Comparison of ENCODE assay signal across 20 mouse cellular contexts in the genomic region with DNA sequence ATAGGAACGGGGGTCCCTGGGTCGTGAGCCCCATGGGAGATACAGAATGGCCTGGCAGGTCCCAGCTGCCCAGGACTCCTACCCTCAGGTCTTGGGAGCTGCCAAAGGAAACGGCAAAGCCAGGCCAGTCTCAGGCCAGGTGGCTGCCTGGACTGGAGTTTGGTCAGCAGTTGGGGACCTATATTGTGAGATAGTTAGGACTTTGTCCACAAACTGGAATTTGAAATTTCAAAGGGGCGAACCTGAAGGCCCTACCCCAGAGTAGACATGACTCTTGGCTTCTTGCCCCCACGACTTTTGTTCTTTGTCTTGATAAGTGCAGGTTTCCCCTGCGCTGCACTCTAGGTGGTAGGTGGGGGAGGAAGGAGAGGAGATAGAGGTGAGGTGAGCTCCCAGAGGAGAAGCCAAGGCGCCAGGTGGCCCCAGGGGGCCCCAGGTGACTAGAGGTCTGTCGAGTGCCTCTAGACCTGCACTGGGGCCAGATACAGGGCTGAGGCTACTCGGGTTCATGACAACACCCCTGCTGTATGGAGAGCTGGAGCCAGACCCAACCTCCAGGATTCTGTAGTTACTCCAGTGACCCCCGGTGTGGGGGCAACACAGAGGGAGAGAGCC. TPM values are rescaled to one million over a fixed set of nuclear protein-coding genes. Genes with fewer than 3 reads are reported as not detected.
DNase-seq lines count a peak whose midpoint lies in the region; ATAC-seq lines count a peak whose summit lies in the region.
"Had no signal": no experiment of that assay in that cellular context is flagged by ENCODE, and none has a peak within 500 bp of the region (broad histone marks: within the 10 kb centered on the region; RNA-seq: fewer than 3 reads in every experiment).

No protein-coding gene starts in this region.

- no peak overlapping the region for H3K27ac ChIP-seq in heart, embryonic 11.5 days (ENCODE audit: low read depth, low read length)
- H3K27ac ChIP-seq in kidney, embryonic 16.5 days (ENCODE audit: low read length) = peak overlapping the region; percentile 35
- H3K27ac ChIP-seq in liver, embryonic 12.5 days = peak overlapping the region; percentile 66
- H3K27ac ChIP-seq: embryonic facial prominence, embryonic 10.5 days; heart, embryonic 10.5 days; hindbrain, embryonic 14.5 days; limb, embryonic 13.5 days; midbrain, embryonic 15.5 days had no signal

- peaks cover 4% of the 10 kb centered on the region; the same call in 1 of the 2 replicates for H3K27me3 ChIP-seq in heart, embryonic 11.5 days (ENCODE audit: control insufficient read depth, insufficient read depth, low read length)
- H3K27me3 ChIP-seq in kidney, embryonic 16.5 days (ENCODE audit: insufficient read depth, low read length) = no peaks in the 10 kb centered on the region
- peaks cover 13% of the 10 kb centered on the region; the same call in 1 of the 2 replicates for H3K27me3 ChIP-seq in liver, embryonic 12.5 days (replicated peaks)
- H3K27me3 ChIP-seq: limb, embryonic 13.5 days; midbrain, embryonic 15.5 days had no signal

- no peak overlapping the region for H3K4me3 ChIP-seq in heart, embryonic 11.5 days (ENCODE audit: low read depth, low read length)
- H3K4me3 ChIP-seq in kidney, embryonic 16.5 days (ENCODE audit: low read length) = no peak overlapping the region
- H3K4me3 ChIP-seq in liver, embryonic 12.5 days = no peak overlapping the region
- H3K4me3 ChIP-seq: embryonic facial prominence, embryonic 10.5 days; heart, embryonic 10.5 days; limb, embryonic 13.5 days; midbrain, embryonic 15.5 days had no signal

- no peak for ATAC-seq in heart, embryonic 11.5 days (replicated peaks; ENCODE audit: insufficient number of reproducible peaks, low FRiP score, low TSS enrichment)
- ATAC-seq in kidney, embryonic 16.5 days (ENCODE audit: low FRiP score, low TSS enrichment) = peak; percentile 36
- no peak for ATAC-seq in liver, embryonic 12.5 days
- ATAC-seq: CD4-positive, CD25-positive, alpha-beta regulatory T cell, adult 4 months; forebrain, embryonic 14.5 days; lung, postnatal 0 days; midbrain, embryonic 15.5 days had no signal

- H3K4me2 ChIP-seq in heart, embryonic 11.5 days = no peak overlapping the region
- H3K4me2 ChIP-seq in kidney, embryonic 16.5 days (replicated peaks; ENCODE audit: low read depth, low read length) = no peak overlapping the region
- H3K4me2 ChIP-seq in liver, embryonic 12.5 days = no peak overlapping the region
- H3K4me2 ChIP-seq: hindbrain, embryonic 14.5 days; limb, embryonic 13.5 days; midbrain, embryonic 15.5 days had no signal

- no peaks in the 10 kb centered on the region for H3K9me3 ChIP-seq in heart, embryonic 11.5 days (replicated peaks; ENCODE audit: control insufficient read depth, low read length)
- no peaks in the 10 kb centered on the region for H3K9me3 ChIP-seq in kidney, embryonic 16.5 days (ENCODE audit: low read length)
- no peaks in the 10 kb centered on the region for H3K9me3 ChIP-seq in liver, embryonic 12.5 days (replicated peaks)
- H3K9me3 ChIP-seq: embryonic facial prominence, embryonic 10.5 days; G1E; heart, embryonic 10.5 days; limb, embryonic 13.5 days; midbrain, embryonic 15.5 days had no signal

- no peaks in the 10 kb centered on the region for H3K36me3 ChIP-seq in heart, embryonic 11.5 days (ENCODE audit: control insufficient read depth, insufficient read depth, low read length)
- H3K36me3 ChIP-seq in kidney, embryonic 16.5 days (ENCODE audit: insufficient read depth, low read length) = no peaks in the 10 kb centered on the region
- H3K36me3 ChIP-seq in liver, embryonic 12.5 days = no peaks in the 10 kb centered on the region
- H3K36me3 ChIP-seq: embryonic facial prominence, embryonic 10.5 days; G1E; heart, embryonic 10.5 days; limb, embryonic 13.5 days; midbrain, embryonic 15.5 days had no signal

- H3K9ac ChIP-seq in heart, embryonic 11.5 days (ENCODE audit: low read depth, low read length) = no peak overlapping the region
- H3K9ac ChIP-seq in kidney, embryonic 16.5 days (replicated peaks; ENCODE audit: low read length) = no peak overlapping the region
- no peak overlapping the region for H3K9ac ChIP-seq in liver, embryonic 12.5 days
- H3K9ac ChIP-seq: hindbrain, embryonic 14.5 days; limb, embryonic 13.5 days; midbrain, embryonic 15.5 days had no signal

- DNase-seq in heart, adult 11 months = peak; percentile 89
- peak; percentile 81 for DNase-seq in yolk sac, embryonic 10.5 days (ENCODE audit: low spot score)
- no peak for DNase-seq in adrenal gland, adult (ENCODE audit: inconsistent age in 2 of 2, low spot score in 1 of 2)
- no peak for DNase-seq in lung, postnatal 14 days
- DNase-seq in cerebellum, postnatal 4 days (ENCODE audit: low spot score in 2 of 2) = no peak
- DNase-seq: cerebellum, postnatal 25 days; gastrocnemius, postnatal 36 days; heart, postnatal 14 days had no signal

- no peaks in the 10 kb centered on the region; the same call in 1 of the 2 replicates for H3K4me1 ChIP-seq in heart, embryonic 11.5 days (ENCODE audit: control insufficient read depth, insufficient read depth, low read length)
- 0 out of 2 replicates have a peak, but pooled peaks cover 3% of the 10 kb centered on the region for H3K4me1 ChIP-seq in kidney, embryonic 16.5 days (ENCODE audit: insufficient read depth, low read length)
- H3K4me1 ChIP-seq in liver, embryonic 12.5 days = peaks cover 26% of the 10 kb centered on the region
- H3K4me1 ChIP-seq: embryonic facial prominence, embryonic 10.5 days; limb, embryonic 13.5 days; midbrain, embryonic 15.5 days had no signal

- WGBS in heart, embryonic 11.5 days (ENCODE audit: insufficient replicate concordance) = 66% methylated on average over 10 of the region's 10 CpGs
- 72% methylated on average over 10 of the region's 10 CpGs for WGBS in kidney, embryonic 16.5 days
- 39% methylated on average over 10 of the region's 10 CpGs for WGBS in liver, embryonic 12.5 days (ENCODE audit: insufficient replicate concordance)

RNA-seq across cellular contexts. Expression of a gene that starts 35.1 kb away (rescaled TPM):
- 0.04 and 0.56 TPM in 2 replicates for polyA plus RNA-seq in heart, embryonic 11.5 days (2014; fragmentation: Nextera tagmentation; extraction: Ambion mirVana)
- 25.0 and 25.8 TPM in 2 replicates for polyA plus RNA-seq in kidney, embryonic 16.5 days (2015; fragmentation: Nextera tagmentation; extraction: Ambion mirVana)
- 15.1 and 15.4 TPM in 2 replicates for polyA plus RNA-seq in liver, embryonic 12.5 days (2016; fragmentation: Nextera tagmentation; extraction: Ambion mirVana)
- polyA plus RNA-seq: CD4-positive, CD25-positive, alpha-beta regulatory T cell, adult 4 months; embryonic facial prominence, embryonic 10.5 days; forebrain, embryonic 14.5 days; hindbrain, embryonic 14.5 days; limb, embryonic 13.5 days; midbrain, embryonic 15.5 days had no signal

RNA-seq across cellular contexts. Expression of a gene that starts 49.6 kb away (rescaled TPM):
- 0.27 TPM in 1 of 2 replicates, not detected in the other for polyA plus RNA-seq in heart, embryonic 11.5 days (2014; fragmentation: Nextera tagmentation; extraction: Ambion mirVana)
- polyA plus RNA-seq in kidney, embryonic 16.5 days (2015; fragmentation: Nextera tagmentation; extraction: Ambion mirVana) = 43.8 and 46.4 TPM in 2 replicates
- polyA plus RNA-seq in liver, embryonic 12.5 days (2016; fragmentation: Nextera tagmentation; extraction: Ambion mirVana) = not detected in 2 replicates
- polyA plus RNA-seq: CD4-positive, CD25-positive, alpha-beta regulatory T cell, adult 4 months; embryonic facial prominence, embryonic 10.5 days; forebrain, embryonic 14.5 days; G1E; limb, embryonic 13.5 days; midbrain, embryonic 15.5 days had no signal

Comparison
In these comparisons a context has a peak if more than half of its experiments do, and no peak if none do; other contexts are left out.
1. DNase-seq: peak in heart, adult 11 months (single experiment) and yolk sac, embryonic 10.5 days (single experiment); none in adrenal gland, adult (0 of 2), lung, postnatal 14 days (single experiment) and cerebellum, postnatal 4 days (0 of 2).
2. RNA of a gene that starts 35.1 kb away (polyA plus RNA-seq): 25.0 to 25.8 TPM in kidney, embryonic 16.5 days and 15.1 to 15.4 TPM in liver, embryonic 12.5 days; 0.04 to 0.56 TPM in heart, embryonic 11.5 days; every median in the first group is over 10 times any median in the second.
3. RNA of a gene that starts 49.6 kb away (polyA plus RNA-seq): 43.8 to 46.4 TPM in kidney, embryonic 16.5 days; not detected in liver, embryonic 12.5 days and 0.27 TPM in heart, embryonic 11.5 days; every median in the first group is over 10 times any median in the second.